Mouse (Mus musculus): ENCODE results near the gene Klf16. TPM values are rescaled to one million over a fixed set of nuclear protein-coding genes. Genes with fewer than 3 reads are reported as not detected.

Gene Klf16
- 16.1 TPM for polyA plus RNA-seq (2014; fragmentation: Illumina TruSeq; extraction: RNeasy Lipid Tissue Mini Kit (QIAGEN cat#74804); ENCODE audit: low read depth, low replicate concordance)

GRCm38 (mm10) chr10:80577195-80578130 is at the start of gene Klf16:
Gene Klf16, minus strand, starts transcription at chr10:80577321.

GRCm38 (mm10) chr10:80622661-80623456 is 45.7 kb upstream of the Klf16 start, which contains the start of gene Csnk1g2:
Gene Csnk1g2, plus strand, starts transcription at chr10:80622838.

GRCm38 (mm10) chr10:80605721-80606120 is 28.6 kb upstream of the Klf16 start, which contains the start of gene Gm49322:
Gene Gm49322, plus strand, starts transcription at chr10:80606021.

GRCm38 (mm10) chr10:80602698-80603325 is 25.7 kb upstream of the Klf16 start, which contains the start of the genes Scamp4 and Adat3:
Gene Scamp4, plus strand, starts transcription at chr10:80602872.
Gene Adat3, plus strand, starts transcription at chr10:80602880.

GRCm38 (mm10) chr10:80589879-80590854 is 13.0 kb upstream of the Klf16 start, which contains the start of gene Abhd17a:
Gene Abhd17a, minus strand, starts transcription at chr10:80590341.

GRCm38 (mm10) chr10:80561116-80561944 is 15.8 kb downstream of the Klf16 start, which contains the start of gene Rexo1:
Gene Rexo1, minus strand, starts transcription at chr10:80561560.

GRCm38 (mm10) chr10:80538710-80539394 is 38.3 kb downstream of the Klf16 start, which contains the start of gene Atp8b3:
Gene Atp8b3, minus strand, starts transcription at chr10:80539124.

Other genes starting within 250 kb of the Klf16 start
- gene Pcsk4, start 247.8 kb downstream of the Klf16 start, polyA plus RNA-seq (2014; fragmentation: Illumina TruSeq; extraction: RNeasy Lipid Tissue Mini Kit (QIAGEN cat#74804); ENCODE audit: low read depth, low replicate concordance), result 5.3 TPM
- 55.6 TPM for gene Reep6, start 247.4 kb downstream of the Klf16 start, polyA plus RNA-seq (2014; fragmentation: Illumina TruSeq; extraction: RNeasy Lipid Tissue Mini Kit (QIAGEN cat#74804); ENCODE audit: low read depth, low replicate concordance)
- 9.4 TPM for gene Adamtsl5, start 228.9 kb downstream of the Klf16 start, polyA plus RNA-seq (2014; fragmentation: Illumina TruSeq; extraction: RNeasy Lipid Tissue Mini Kit (QIAGEN cat#74804); ENCODE audit: low read depth, low replicate concordance)
- gene Plk5, start 220.9 kb downstream of the Klf16 start, polyA plus RNA-seq (2014; fragmentation: Illumina TruSeq; extraction: RNeasy Lipid Tissue Mini Kit (QIAGEN cat#74804); ENCODE audit: low read depth, low replicate concordance), result 0.34 TPM
- 14.4 TPM for gene Mex3d, start 189.7 kb downstream of the Klf16 start, polyA plus RNA-seq (2014; fragmentation: Illumina TruSeq; extraction: RNeasy Lipid Tissue Mini Kit (QIAGEN cat#74804); ENCODE audit: low read depth, low replicate concordance)
- 113 TPM for gene Mbd3, start 177.8 kb downstream of the Klf16 start, polyA plus RNA-seq (2014; fragmentation: Illumina TruSeq; extraction: RNeasy Lipid Tissue Mini Kit (QIAGEN cat#74804); ENCODE audit: low read depth, low replicate concordance)
- gene Uqcr11, start 170.5 kb downstream of the Klf16 start, polyA plus RNA-seq (2014; fragmentation: Illumina TruSeq; extraction: RNeasy Lipid Tissue Mini Kit (QIAGEN cat#74804); ENCODE audit: low read depth, low replicate concordance), result 470 TPM
- 33.4 TPM for gene Tcf3, start 143.7 kb downstream of the Klf16 start, polyA plus RNA-seq (2014; fragmentation: Illumina TruSeq; extraction: RNeasy Lipid Tissue Mini Kit (QIAGEN cat#74804); ENCODE audit: low read depth, low replicate concordance)
- not detected for gene Onecut3, start 82.5 kb downstream of the Klf16 start, polyA plus RNA-seq (2014; fragmentation: Illumina TruSeq; extraction: RNeasy Lipid Tissue Mini Kit (QIAGEN cat#74804); ENCODE audit: low read depth, low replicate concordance)
- gene Atp8b3, start 38.2 kb downstream of the Klf16 start, polyA plus RNA-seq (2014; fragmentation: Illumina TruSeq; extraction: RNeasy Lipid Tissue Mini Kit (QIAGEN cat#74804); ENCODE audit: low read depth, low replicate concordance), result 26.6 TPM
- 24.3 TPM for gene Rexo1, start 15.8 kb downstream of the Klf16 start, polyA plus RNA-seq (2014; fragmentation: Illumina TruSeq; extraction: RNeasy Lipid Tissue Mini Kit (QIAGEN cat#74804); ENCODE audit: low read depth, low replicate concordance)
- gene Abhd17a, start 13.0 kb upstream of the Klf16 start, polyA plus RNA-seq (2014; fragmentation: Illumina TruSeq; extraction: RNeasy Lipid Tissue Mini Kit (QIAGEN cat#74804); ENCODE audit: low read depth, low replicate concordance), result 72.8 TPM
- gene Scamp4, start 25.6 kb upstream of the Klf16 start, polyA plus RNA-seq (2014; fragmentation: Illumina TruSeq; extraction: RNeasy Lipid Tissue Mini Kit (QIAGEN cat#74804); ENCODE audit: low read depth, low replicate concordance), result 49.8 TPM
- 3.3 TPM for gene Adat3, start 25.6 kb upstream of the Klf16 start, polyA plus RNA-seq (2014; fragmentation: Illumina TruSeq; extraction: RNeasy Lipid Tissue Mini Kit (QIAGEN cat#74804); ENCODE audit: low read depth, low replicate concordance)
- 1.5 TPM for gene Gm49322, start 28.7 kb upstream of the Klf16 start, polyA plus RNA-seq (2014; fragmentation: Illumina TruSeq; extraction: RNeasy Lipid Tissue Mini Kit (QIAGEN cat#74804); ENCODE audit: low read depth, low replicate concordance)
- 139 TPM for gene Csnk1g2, start 45.5 kb upstream of the Klf16 start, polyA plus RNA-seq (2014; fragmentation: Illumina TruSeq; extraction: RNeasy Lipid Tissue Mini Kit (QIAGEN cat#74804); ENCODE audit: low read depth, low replicate concordance)
- gene Btbd2, start 79.8 kb upstream of the Klf16 start, polyA plus RNA-seq (2014; fragmentation: Illumina TruSeq; extraction: RNeasy Lipid Tissue Mini Kit (QIAGEN cat#74804); ENCODE audit: low read depth, low replicate concordance), result 51.0 TPM
- 248 TPM for gene Mknk2, start 100.8 kb upstream of the Klf16 start, polyA plus RNA-seq (2014; fragmentation: Illumina TruSeq; extraction: RNeasy Lipid Tissue Mini Kit (QIAGEN cat#74804); ENCODE audit: low read depth, low replicate concordance)
- gene Mob3a, start 124.7 kb upstream of the Klf16 start, polyA plus RNA-seq (2014; fragmentation: Illumina TruSeq; extraction: RNeasy Lipid Tissue Mini Kit (QIAGEN cat#74804); ENCODE audit: low read depth, low replicate concordance), result 18.5 TPM
- 56.3 TPM for gene Izumo4, start 124.9 kb upstream of the Klf16 start, polyA plus RNA-seq (2014; fragmentation: Illumina TruSeq; extraction: RNeasy Lipid Tissue Mini Kit (QIAGEN cat#74804); ENCODE audit: low read depth, low replicate concordance)
- 80.0 TPM for gene Ap3d1, start 164.9 kb upstream of the Klf16 start, polyA plus RNA-seq (2014; fragmentation: Illumina TruSeq; extraction: RNeasy Lipid Tissue Mini Kit (QIAGEN cat#74804); ENCODE audit: low read depth, low replicate concordance)
- gene Dot1l, start 177.9 kb upstream of the Klf16 start, polyA plus RNA-seq (2014; fragmentation: Illumina TruSeq; extraction: RNeasy Lipid Tissue Mini Kit (QIAGEN cat#74804); ENCODE audit: low read depth, low replicate concordance), result 37.2 TPM
- 31.2 TPM for gene Sf3a2, start 220.9 kb upstream of the Klf16 start, polyA plus RNA-seq (2014; fragmentation: Illumina TruSeq; extraction: RNeasy Lipid Tissue Mini Kit (QIAGEN cat#74804); ENCODE audit: low read depth, low replicate concordance)
- 48.9 TPM for gene Plekhj1, start 221.3 kb upstream of the Klf16 start, polyA plus RNA-seq (2014; fragmentation: Illumina TruSeq; extraction: RNeasy Lipid Tissue Mini Kit (QIAGEN cat#74804); ENCODE audit: low read depth, low replicate concordance)
- 0.19 TPM for gene Amh, start 227.9 kb upstream of the Klf16 start, polyA plus RNA-seq (2014; fragmentation: Illumina TruSeq; extraction: RNeasy Lipid Tissue Mini Kit (QIAGEN cat#74804); ENCODE audit: low read depth, low replicate concordance)
- not detected for gene Jsrp1, start 236.2 kb upstream of the Klf16 start, polyA plus RNA-seq (2014; fragmentation: Illumina TruSeq; extraction: RNeasy Lipid Tissue Mini Kit (QIAGEN cat#74804); ENCODE audit: low read depth, low replicate concordance)
- gene Oaz1, start 249.3 kb upstream of the Klf16 start, polyA plus RNA-seq (2014; fragmentation: Illumina TruSeq; extraction: RNeasy Lipid Tissue Mini Kit (QIAGEN cat#74804); ENCODE audit: low read depth, low replicate concordance), result 485 TPM

Measured in adipose tissue, adult 10 weeks (tissue).